Mouse (Mus musculus) spleen, adult 2 months (tissue): ENCODE results near the gene Olfr228. TPM values are rescaled to one million over a fixed set of nuclear protein-coding genes. Genes with fewer than 3 reads are reported as not detected.

ENCODE experiments used
- polyA plus RNA-seq: library from polyadenylated mRNA; depleted of rRNA; stranded (reverse); fragments of >200 nt; gene quantifications from 2 replicates; pipeline ENCODE4 v1.2.3, GENCODE M21; 2012; rRNA removed

The Olfr228 gene
- polyA plus RNA-seq, 1 experiment, result not detected

Other genes starting within 250 kb of the Olfr228 start
- gene Olfr1048, start 247.1 kb downstream of the Olfr228 start, polyA plus RNA-seq, result not detected in 2 replicates
- not detected in 2 replicates for gene Olfr1049, start 229.1 kb downstream of the Olfr228 start, polyA plus RNA-seq
- gene Olfr1051, start 208.3 kb downstream of the Olfr228 start, polyA plus RNA-seq, result not detected in 2 replicates
- not detected in 2 replicates for gene Olfr1052, start 194.9 kb downstream of the Olfr228 start, polyA plus RNA-seq
- gene Olfr1053, start 172.1 kb downstream of the Olfr228 start, polyA plus RNA-seq, result not detected in 2 replicates
- gene Olfr1054, start 152.0 kb downstream of the Olfr228 start, polyA plus RNA-seq, result not detected in 2 replicates
- gene Olfr1055, start 137.1 kb downstream of the Olfr228 start, polyA plus RNA-seq, result not detected in 2 replicates
- not detected in 2 replicates for gene Olfr1056, start 124.9 kb downstream of the Olfr228 start, polyA plus RNA-seq
- gene Olfr1057, start 109.0 kb downstream of the Olfr228 start, polyA plus RNA-seq, result not detected in 2 replicates
- gene Olfr1058, start 98.8 kb downstream of the Olfr228 start, polyA plus RNA-seq, result not detected in 2 replicates
- gene Olfr1061, start 73.3 kb downstream of the Olfr228 start, polyA plus RNA-seq, result not detected in 2 replicates
- gene Olfr1062, start 60.6 kb downstream of the Olfr228 start, polyA plus RNA-seq, result not detected in 2 replicates
- not detected in 2 replicates for gene Olfr1065, start 36.8 kb downstream of the Olfr228 start, polyA plus RNA-seq
- not detected in 2 replicates for gene Olfr1066, start 31.1 kb downstream of the Olfr228 start, polyA plus RNA-seq
- not detected in 2 replicates for gene Olfr1076, start 21.1 kb upstream of the Olfr228 start, polyA plus RNA-seq
- not detected in 2 replicates for gene Olfr1079, start 55.1 kb upstream of the Olfr228 start, polyA plus RNA-seq
- not detected in 2 replicates for gene Olfr1080, start 70.8 kb upstream of the Olfr228 start, polyA plus RNA-seq
- gene Olfr1082, start 111.6 kb upstream of the Olfr228 start, polyA plus RNA-seq, result not detected in 2 replicates
- not detected in 2 replicates for gene Olfr1084, start 152.3 kb upstream of the Olfr228 start, polyA plus RNA-seq
- not detected in 2 replicates for gene Olfr1085, start 174.6 kb upstream of the Olfr228 start, polyA plus RNA-seq
- not detected in 2 replicates for gene Olfr1086, start 192.7 kb upstream of the Olfr228 start, polyA plus RNA-seq
- gene Olfr1087, start 211.0 kb upstream of the Olfr228 start, polyA plus RNA-seq, result not detected in 2 replicates
- gene Olfr1089, start 246.3 kb upstream of the Olfr228 start, polyA plus RNA-seq, result not detected in 2 replicates